Mouse (Mus musculus) right cerebral cortex, postnatal 14 days (tissue): ENCODE results near the gene Scrn3.

Source experiments
- DNase-seq: peaks from one replicate; pipeline ENCODE4 v3.0.0; 2022

Scrn3 gene

GRCm38 (mm10) chr2:73319218-73319617 is 6.8 kb downstream of the Scrn3 start:
- DNase-seq = no peak

GRCm38 (mm10) chr2:73322991-73323390 is 10.6 kb downstream of the Scrn3 start:
- no peak for DNase-seq

- no peak for DNase-seq
These were observed 13.5 kb downstream of the Scrn3 start for GRCm38 (mm10) chr2:73325871-73326270.

GRCm38 (mm10) chr2:73335949-73336348 is 23.5 kb downstream of the Scrn3 start:
- DNase-seq = no peak

GRCm38 (mm10) chr2:73338415-73338814 is 26.0 kb downstream of the Scrn3 start:
- no peak for DNase-seq

- no peak for DNase-seq
These were observed 31.3 kb downstream of the Scrn3 start for GRCm38 (mm10) chr2:73343701-73344100.

- no peak for DNase-seq
These were observed 32.8 kb downstream of the Scrn3 start for GRCm38 (mm10) chr2:73345204-73345603.

- peak; percentile 30 for DNase-seq
These were observed 34.1 kb downstream of the Scrn3 start for GRCm38 (mm10) chr2:73346345-73347086.

GRCm38 (mm10) chr2:73347136-73347535 is 34.7 kb downstream of the Scrn3 start:
- DNase-seq = no peak

- DNase-seq = no peak
These were observed 35.4 kb downstream of the Scrn3 start for GRCm38 (mm10) chr2:73347766-73348165.

GRCm38 (mm10) chr2:73348221-73348620 is 35.8 kb downstream of the Scrn3 start:
- no peak for DNase-seq

- no peak for DNase-seq
These were observed 39.1 kb downstream of the Scrn3 start for GRCm38 (mm10) chr2:73351496-73351895.

GRCm38 (mm10) chr2:73351927-73352374 is 39.5 kb downstream of the Scrn3 start:
- no peak for DNase-seq

GRCm38 (mm10) chr2:73357004-73357403 is 44.6 kb downstream of the Scrn3 start:
- no peak for DNase-seq

GRCm38 (mm10) chr2:73359941-73360340 is 47.5 kb downstream of the Scrn3 start:
- no peak for DNase-seq

- DNase-seq = no peak
These were observed 48.1 kb downstream of the Scrn3 start for GRCm38 (mm10) chr2:73360536-73360935.

GRCm38 (mm10) chr2:73363448-73363847 is 51.0 kb downstream of the Scrn3 start:
- DNase-seq = no peak

- DNase-seq = no peak
These were observed 59.3 kb downstream of the Scrn3 start for GRCm38 (mm10) chr2:73371530-73372335.

GRCm38 (mm10) chr2:73378326-73378725 is 65.9 kb downstream of the Scrn3 start:
- no peak for DNase-seq

- DNase-seq = no peak
These were observed 67.3 kb downstream of the Scrn3 start for GRCm38 (mm10) chr2:73379656-73380055.

GRCm38 (mm10) chr2:73380298-73380975 is 68.0 kb downstream of the Scrn3 start:
- DNase-seq = no peak

GRCm38 (mm10) chr2:73385172-73385571 is 72.8 kb downstream of the Scrn3 start:
- no peak for DNase-seq

- DNase-seq = no peak
These were observed 73.4 kb downstream of the Scrn3 start for GRCm38 (mm10) chr2:73385641-73386355.
